Mouse (Mus musculus) gastrocnemius, postnatal 14 days (tissue): Measurements from ENCODE around the gene Cracr2b. TPM values are rescaled to one million over a fixed set of nuclear protein-coding genes. Genes with fewer than 3 reads are reported as not detected.

Experiments
- DNase-seq: peaks from one replicate; pipeline ENCODE4 v3.0.0; 2021; ENCODE audit warnings: mixed read lengths
- intact Hi-C: fragments of 180-260 bp; cut with DNase I; formaldehyde crosslinking; loops from one replicate; pipeline ENCODE4 v1.15.1; 2025; ENCODE audit warnings: low total_unique reads
- total RNA-seq, 2 experiments: library from RNA; stranded (reverse); gene quantifications; 2 replicates each; pipeline ENCODE4 v1.2.3; 2021

Cracr2b gene
- total RNA-seq, 2 experiments from 2014 or later = 6.5 to 14.3 TPM

- intact Hi-C loops = loop anchor here (5.0 kb wide), 1 partner anchor 181 kb away; no protein-coding TSS in a partner anchor
- DNase-seq = no peak
Observed at GRCm38 (mm10) chr7:141480842-141481497, 20.1 kb downstream of the Cracr2b start.

GRCm38 (mm10) chr7:141481498-141482401, 20.9 kb downstream of the Cracr2b start:
- DNase-seq = peak; percentile 54
- intact Hi-C loops = loop anchor here (5.0 kb wide), 1 partner anchor 181 kb away; no protein-coding TSS in a partner anchor

- no peak for DNase-seq
- intact Hi-C loops = loop anchor here (5.0 kb wide), 1 partner anchor 180 kb away; no protein-coding TSS in a partner anchor
Observed at GRCm38 (mm10) chr7:141482531-141483024, 21.7 kb downstream of the Cracr2b start.

GRCm38 (mm10) chr7:141483114-141483653, 22.3 kb downstream of the Cracr2b start:
- intact Hi-C loops = loop anchor here (5.0 kb wide), 1 partner anchor 179 kb away; no protein-coding TSS in a partner anchor

GRCm38 (mm10) chr7:141484186-141485120, 23.6 kb downstream of the Cracr2b start:
- no peak for DNase-seq
- intact Hi-C loops = loop anchor here (2.0 to 5.0 kb wide), 2 partner anchors 40 to 178 kb away; no protein-coding TSS in a partner anchor

More at GRCm38 (mm10) chr7:141483114-141483653, 22.3 kb downstream of the Cracr2b start:
- DNase-seq = no peak

- no peak for DNase-seq
- intact Hi-C loops = loop anchor here (2.0 kb wide), 1 partner anchor 40 kb away; no protein-coding TSS in a partner anchor
Observed at GRCm38 (mm10) chr7:141485186-141485585, 24.3 kb downstream of the Cracr2b start.

- intact Hi-C loops = loop anchor here (2.0 kb wide), 1 partner anchor 39 kb away; no protein-coding TSS in a partner anchor
- DNase-seq = no peak
Observed at GRCm38 (mm10) chr7:141485606-141486005, 24.7 kb downstream of the Cracr2b start.

GRCm38 (mm10) chr7:141486239-141486638, 25.3 kb downstream of the Cracr2b start:
- DNase-seq = no peak
- intact Hi-C loops = no loop called here

- DNase-seq = no peak
- intact Hi-C loops = no loop called here
Observed at GRCm38 (mm10) chr7:141487141-141487540, 26.2 kb downstream of the Cracr2b start.

- intact Hi-C loops = no loop called here
- no peak for DNase-seq
Observed at GRCm38 (mm10) chr7:141491151-141491550, 30.3 kb downstream of the Cracr2b start.

- no peak for DNase-seq
- intact Hi-C loops = no loop called here
Observed at GRCm38 (mm10) chr7:141492738-141493137, 31.8 kb downstream of the Cracr2b start.

GRCm38 (mm10) chr7:141493729-141494128, 32.8 kb downstream of the Cracr2b start:
- intact Hi-C loops = no loop called here
- no peak for DNase-seq

- intact Hi-C loops = no loop called here
- no peak for DNase-seq
Observed at GRCm38 (mm10) chr7:141495379-141495778, 34.5 kb downstream of the Cracr2b start.

GRCm38 (mm10) chr7:141495940-141496339, 35.0 kb downstream of the Cracr2b start:
- DNase-seq = no peak
- intact Hi-C loops = no loop called here

- intact Hi-C loops = no loop called here
Observed at GRCm38 (mm10) chr7:141497600-141497999, 36.7 kb downstream of the Cracr2b start.

GRCm38 (mm10) chr7:141501820-141502555, 41.1 kb downstream of the Cracr2b start:
- intact Hi-C loops = no loop called here
- DNase-seq = no peak

More at GRCm38 (mm10) chr7:141497600-141497999, 36.7 kb downstream of the Cracr2b start:
- DNase-seq = no peak

- DNase-seq = no peak
- intact Hi-C loops = no loop called here
Observed at GRCm38 (mm10) chr7:141502556-141502905, 41.6 kb downstream of the Cracr2b start.

GRCm38 (mm10) chr7:141506278-141506677, 45.4 kb downstream of the Cracr2b start:
- intact Hi-C loops = no loop called here
- DNase-seq = no peak
